Mouse (Mus musculus) liver, adult (tissue): Measurements from ENCODE around the gene Gm36210.

Experiments
- GATA4 ChIP-seq: IDR thresholded peaks from 2 replicates; pipeline ENCODE4 v1.6.1; 2014; ENCODE audit warnings: mild to moderate bottlenecking, low read length; ENCODE audit not compliant: insufficient replicate concordance

Gene Gm36210

GRCm38 (mm10) chr7:4915669-4916416, 9.5 kb upstream of the Gm36210 start:
- no peak for TF ChIP-seq GATA4

- TF ChIP-seq GATA4, result peak; percentile 69; the same call in 1 of the 2 replicates
Observed at GRCm38 (mm10) chr7:4915007-4915665, 8.8 kb upstream of the Gm36210 start, which contains the start of gene Zfp628. TSS of gene Zfp628 (plus strand) at chr7:4915217.

GRCm38 (mm10) chr7:4912248-4912647, 5.9 kb upstream of the Gm36210 start:
- no peak for TF ChIP-seq GATA4

DNA sequence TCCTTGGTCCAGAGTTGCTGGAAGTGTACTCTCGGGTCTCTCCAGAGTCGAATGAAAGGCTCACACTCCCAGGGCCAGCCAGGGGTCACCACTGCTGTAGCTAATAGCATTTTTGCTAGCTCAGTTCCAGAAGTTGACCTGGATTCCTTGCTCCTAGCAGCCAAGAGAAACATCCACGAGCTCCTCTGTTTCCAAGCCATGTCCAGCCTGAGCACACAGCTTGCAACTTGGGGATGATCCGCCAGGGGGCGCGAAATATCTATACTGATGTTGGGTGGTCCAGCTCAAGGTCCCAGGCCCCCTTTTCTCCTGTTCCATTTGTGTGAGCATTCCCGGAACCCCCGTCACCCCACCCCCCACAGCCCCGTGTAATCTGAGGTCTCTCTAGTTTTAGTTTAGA, 5.2 kb upstream of the Gm36210 start:
- TF ChIP-seq GATA4, result no peak

DNA sequence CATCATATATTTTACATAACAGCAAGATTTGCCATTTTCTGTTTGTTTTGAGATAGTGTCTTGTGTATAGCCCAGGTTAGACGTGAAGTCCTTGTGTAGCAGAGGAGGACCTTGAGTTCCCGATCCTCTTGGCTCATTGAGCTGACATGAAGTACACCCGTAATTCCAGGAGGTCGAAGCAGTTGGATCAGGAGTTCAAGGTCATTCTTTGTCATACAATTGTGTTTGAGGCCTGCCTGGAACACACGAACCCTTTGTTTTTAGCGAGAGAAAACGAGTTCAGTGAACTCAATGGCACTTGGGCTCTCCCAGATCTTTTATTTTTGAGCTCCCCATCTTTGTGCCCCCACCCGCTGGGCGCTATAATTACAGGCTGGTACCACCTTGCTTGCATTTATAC, 3.9 kb downstream of the Gm36210 start:
- TF ChIP-seq GATA4, result no peak

DNA sequence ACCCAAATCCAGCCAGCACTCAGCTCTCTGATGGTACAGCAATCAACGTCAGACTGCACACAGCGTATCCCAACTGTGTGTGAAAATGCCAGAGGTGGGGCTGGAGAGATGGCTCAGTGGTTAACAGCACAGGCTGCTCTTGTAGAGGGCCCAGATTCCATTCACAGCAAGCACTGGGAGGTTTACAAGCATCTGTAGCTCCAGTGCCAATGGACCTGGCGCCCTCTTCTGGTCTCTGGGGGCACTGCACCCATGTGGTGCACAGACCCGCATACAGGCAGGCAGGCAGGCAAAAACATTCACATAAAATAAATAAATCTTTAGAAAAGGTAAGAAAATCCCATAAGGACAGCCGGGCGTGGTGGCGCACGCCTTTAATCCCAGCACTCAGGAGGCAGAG, 5.1 kb downstream of the Gm36210 start:
- no peak for TF ChIP-seq GATA4

DNA sequence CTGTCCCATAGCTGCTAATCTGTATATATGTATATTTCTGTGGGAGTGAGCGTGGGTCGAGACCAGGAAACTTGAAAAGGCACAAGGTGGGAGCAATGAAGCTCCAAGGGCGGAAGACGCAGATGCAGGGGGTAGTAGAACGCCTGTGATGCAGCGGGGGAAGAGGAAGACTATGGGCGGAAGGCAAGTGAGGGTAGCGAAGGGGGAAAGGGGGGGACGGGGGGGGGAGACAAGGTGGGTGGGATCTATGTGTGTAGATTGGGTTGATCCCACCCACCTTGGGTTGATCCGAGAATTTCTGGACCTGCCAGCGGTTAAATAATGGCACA, 5.8 kb downstream of the Gm36210 start:
- no peak for TF ChIP-seq GATA4

DNA sequence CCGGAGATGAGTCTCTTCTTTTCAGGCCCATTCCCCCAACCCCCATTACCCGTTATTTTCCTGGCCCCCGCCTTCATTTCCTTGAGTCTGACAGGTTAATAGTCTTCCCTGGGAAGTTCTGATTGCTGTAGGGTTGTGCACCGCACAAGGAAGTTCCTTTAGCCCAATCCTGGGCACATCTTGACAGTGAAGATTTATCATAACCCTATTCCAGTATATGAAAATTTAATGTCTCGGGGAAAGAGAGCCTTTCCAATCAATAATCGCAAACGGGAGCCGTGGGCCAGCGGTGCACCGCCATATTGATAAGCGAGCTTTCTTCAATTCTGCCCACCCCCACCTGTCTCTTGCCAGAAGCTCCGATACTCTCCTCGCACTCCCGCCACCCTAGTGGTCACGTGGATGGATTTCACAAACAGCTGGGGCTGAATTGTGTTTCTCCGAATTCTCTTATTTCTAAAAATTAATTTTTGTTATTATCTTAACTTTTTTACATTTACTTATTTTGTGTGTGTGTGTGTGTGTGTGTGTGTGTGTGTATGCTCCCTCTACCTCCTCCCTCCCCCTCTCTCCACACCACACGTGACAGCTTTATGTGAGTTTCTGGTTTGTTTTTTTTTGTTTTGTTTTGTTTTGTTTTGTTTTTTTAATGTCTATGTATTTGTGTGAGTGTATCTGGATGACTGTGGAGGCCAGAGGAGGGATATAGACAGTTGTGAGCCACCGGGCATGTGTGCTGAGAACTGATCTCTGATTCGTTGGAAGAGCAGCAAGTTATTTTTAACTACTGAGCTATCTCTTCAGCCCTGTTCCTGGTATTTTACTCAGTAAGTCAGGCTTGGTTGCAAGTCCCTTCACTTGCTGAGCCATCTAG, 6.4 kb downstream of the Gm36210 start:
- no peak for TF ChIP-seq GATA4

GRCm38 (mm10) chr7:4898851-4899648, 7.3 kb downstream of the Gm36210 start:
- no peak for TF ChIP-seq GATA4

DNA sequence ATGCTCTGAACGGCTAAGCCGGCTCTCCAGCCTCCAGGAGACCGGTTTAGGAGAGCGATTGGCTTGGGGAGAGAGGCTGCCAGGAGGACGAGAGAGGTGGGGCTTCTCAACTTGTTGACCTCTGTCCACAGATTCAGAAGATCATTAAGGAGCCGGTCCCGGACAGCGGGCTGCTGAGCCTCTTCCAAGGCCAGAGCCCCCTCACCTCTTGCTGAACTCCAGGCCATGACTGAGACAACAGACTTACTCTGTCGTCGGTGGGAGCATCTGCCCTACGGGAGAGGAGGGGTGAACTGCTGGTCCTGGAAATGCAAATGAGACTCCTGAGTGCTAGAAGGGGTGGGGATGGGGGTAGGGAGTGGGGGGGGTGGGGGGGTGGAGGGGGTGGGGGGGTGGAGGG, 11.1 kb downstream of the Gm36210 start:
- TF ChIP-seq GATA4, result no peak

DNA sequence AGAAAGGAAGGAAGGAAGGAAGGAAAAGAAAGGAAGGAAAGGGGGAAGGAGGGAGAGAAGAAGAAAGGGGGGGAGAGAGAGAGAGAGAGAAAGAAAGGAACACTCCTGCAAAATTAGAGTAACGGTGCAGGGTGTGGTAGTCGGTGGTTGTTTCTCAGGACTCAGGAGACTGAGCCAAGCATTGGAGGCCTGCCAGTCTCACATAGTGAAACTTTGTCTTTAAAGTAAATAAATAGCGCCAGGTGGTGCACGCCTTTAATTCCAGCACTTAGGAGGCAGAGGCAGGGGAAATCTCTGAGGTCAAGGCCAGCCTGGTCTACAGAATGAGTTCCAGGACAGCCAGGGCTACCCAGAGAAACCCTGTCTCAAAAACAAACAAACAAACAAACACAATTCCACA, 19.6 kb downstream of the Gm36210 start:
- TF ChIP-seq GATA4, result no peak

DNA sequence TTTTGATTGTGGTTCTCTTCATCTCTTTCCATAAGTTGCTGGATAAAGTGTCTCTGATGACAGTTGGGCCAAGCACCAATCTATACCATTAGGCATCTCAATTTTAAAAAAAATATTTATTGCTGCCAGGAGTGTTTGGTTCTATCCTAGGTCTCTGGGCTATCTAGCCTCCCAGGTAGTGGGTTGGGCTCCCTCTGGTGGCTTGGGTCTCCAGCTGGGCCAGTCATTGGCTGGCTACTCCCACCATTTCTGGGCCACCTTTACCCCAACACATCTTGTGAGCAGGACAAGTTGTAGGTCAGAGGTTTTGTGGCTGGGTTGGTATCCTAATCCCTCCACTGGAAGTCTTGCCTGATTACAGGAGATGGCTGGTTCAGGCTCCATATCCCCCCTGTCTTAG, 28.1 kb downstream of the Gm36210 start:
- no peak for TF ChIP-seq GATA4

- no peak for TF ChIP-seq GATA4
Observed at GRCm38 (mm10) chr7:4877226-4877625, 29.1 kb downstream of the Gm36210 start.

DNA sequence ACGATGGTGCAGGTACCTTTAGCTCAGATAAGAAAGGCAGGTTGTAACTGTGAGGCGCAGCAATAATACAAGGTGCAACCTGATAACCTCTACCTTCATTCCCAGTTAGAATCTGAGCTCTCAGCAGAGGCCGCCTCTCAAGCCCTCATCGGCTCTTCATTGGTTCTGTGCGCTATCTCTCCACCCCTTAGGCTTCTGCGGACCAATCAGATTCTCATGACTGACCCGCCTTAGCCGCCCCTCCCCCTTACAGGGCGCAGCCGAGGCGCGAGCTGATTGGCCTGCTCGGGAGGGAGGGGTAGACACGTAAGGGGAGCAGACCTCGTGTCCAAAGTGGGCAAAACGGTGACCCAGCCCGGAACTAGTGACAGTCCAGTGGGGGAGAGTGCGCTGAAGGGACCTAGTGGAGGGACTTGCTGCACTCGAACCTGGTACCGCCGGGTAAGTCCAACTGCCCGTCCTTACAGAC, 29.5 kb downstream of the Gm36210 start, which contains the start of gene Isoc2a:
Isoc2a (plus strand) TSS at position 401 of the 469 bp plus-strand sequence.
- peak; percentile 87; the same call in 1 of the 2 replicates for TF ChIP-seq GATA4

GRCm38 (mm10) chr7:4870133-4870532, 36.2 kb downstream of the Gm36210 start, which contains the start of gene Isoc2b:
TSS of gene Isoc2b (minus strand) at chr7:4870258.
- TF ChIP-seq GATA4, result no peak

- no peak for TF ChIP-seq GATA4
Observed at GRCm38 (mm10) chr7:4866631-4867180, 39.6 kb downstream of the Gm36210 start.
